Mouse (Mus musculus): ENCODE results near the gene Akap13. TPM values are rescaled to one million over a fixed set of nuclear protein-coding genes. Genes with fewer than 3 reads are reported as not detected.

Akap13 gene
- polyA plus RNA-seq, 1 experiment = 51.8 TPM

GRCm38 (mm10) chr7:75474564-75475150, 19.3 kb downstream of the Akap13 start:
- TF ChIP-seq POLR2A (IDR thresholded peaks at IDR 0.05; ENCODE audit: low read depth, low read length) = no peak
- no peak for TF ChIP-seq CTCF (IDR thresholded peaks at IDR 0.05; ENCODE audit: borderline replicate concordance, insufficient read depth, low read length)
- H3K4me1 ChIP-seq (ENCODE audit: control insufficient read depth, insufficient read depth, low read length) = no peaks in the 10 kb centered on the region
- H3K27ac ChIP-seq (ENCODE audit: insufficient read depth, low read length) = no peak overlapping the region
- H3K4me3 ChIP-seq (ENCODE audit: insufficient read depth, low read length) = no peak overlapping the region

GRCm38 (mm10) chr7:75478060-75478459, 22.7 kb downstream of the Akap13 start:
- H3K4me3 ChIP-seq (ENCODE audit: insufficient read depth, low read length) = no peak overlapping the region
- no peaks in the 10 kb centered on the region for H3K4me1 ChIP-seq (ENCODE audit: control insufficient read depth, insufficient read depth, low read length)
- H3K27ac ChIP-seq (ENCODE audit: insufficient read depth, low read length) = no peak overlapping the region
- TF ChIP-seq POLR2A (IDR thresholded peaks at IDR 0.05; ENCODE audit: low read depth, low read length) (no peak), CTCF (IDR thresholded peaks at IDR 0.05; ENCODE audit: borderline replicate concordance, insufficient read depth, low read length) (no peak)

- Histone ChIP-seq H3K4me3 (ENCODE audit: insufficient read depth, low read length) (no peak overlapping the region), H3K4me1 (ENCODE audit: control insufficient read depth, insufficient read depth, low read length) (no peaks in the 10 kb centered on the region), H3K27ac (ENCODE audit: insufficient read depth, low read length) (no peak overlapping the region)
- no peak for TF ChIP-seq CTCF (IDR thresholded peaks at IDR 0.05; ENCODE audit: borderline replicate concordance, insufficient read depth, low read length)
- TF ChIP-seq POLR2A (IDR thresholded peaks at IDR 0.05; ENCODE audit: low read depth, low read length) = no peak
These were observed 25.5 kb downstream of the Akap13 start for GRCm38 (mm10) chr7:75480721-75481426.

- H3K4me1 ChIP-seq (ENCODE audit: control insufficient read depth, insufficient read depth, low read length) = no peaks in the 10 kb centered on the region
- H3K4me3 ChIP-seq (ENCODE audit: insufficient read depth, low read length) = no peak overlapping the region
- TF ChIP-seq POLR2A (IDR thresholded peaks at IDR 0.05; ENCODE audit: low read depth, low read length) (no peak), CTCF (IDR thresholded peaks at IDR 0.05; ENCODE audit: borderline replicate concordance, insufficient read depth, low read length) (no peak)
- no peak overlapping the region for H3K27ac ChIP-seq (ENCODE audit: insufficient read depth, low read length)
These were observed 30.7 kb downstream of the Akap13 start for GRCm38 (mm10) chr7:75486031-75486430.

GRCm38 (mm10) chr7:75495941-75496441, 40.7 kb downstream of the Akap13 start:
- no peak overlapping the region for H3K27ac ChIP-seq (ENCODE audit: insufficient read depth, low read length)
- TF ChIP-seq CTCF (IDR thresholded peaks at IDR 0.05; ENCODE audit: borderline replicate concordance, insufficient read depth, low read length) (no peak), POLR2A (IDR thresholded peaks at IDR 0.05; ENCODE audit: low read depth, low read length) (no peak)
- no peak overlapping the region for H3K4me3 ChIP-seq (ENCODE audit: insufficient read depth, low read length)
- no peaks in the 10 kb centered on the region for H3K4me1 ChIP-seq (ENCODE audit: control insufficient read depth, insufficient read depth, low read length)

- TF ChIP-seq POLR2A (IDR thresholded peaks at IDR 0.05; ENCODE audit: low read depth, low read length) = no peak
- TF ChIP-seq CTCF (IDR thresholded peaks at IDR 0.05; ENCODE audit: borderline replicate concordance, insufficient read depth, low read length) = no peak
- H3K27ac ChIP-seq (ENCODE audit: insufficient read depth, low read length) = no peak overlapping the region
- H3K4me3 ChIP-seq (ENCODE audit: insufficient read depth, low read length) = no peak overlapping the region
- no peaks in the 10 kb centered on the region for H3K4me1 ChIP-seq (ENCODE audit: control insufficient read depth, insufficient read depth, low read length)
These were observed 43.3 kb downstream of the Akap13 start for GRCm38 (mm10) chr7:75498627-75499026.

- Histone ChIP-seq H3K4me1 (ENCODE audit: control insufficient read depth, insufficient read depth, low read length) (no peaks in the 10 kb centered on the region), H3K27ac (ENCODE audit: insufficient read depth, low read length) (no peak overlapping the region), H3K4me3 (ENCODE audit: insufficient read depth, low read length) (no peak overlapping the region)
- TF ChIP-seq CTCF (IDR thresholded peaks at IDR 0.05; ENCODE audit: borderline replicate concordance, insufficient read depth, low read length) (no peak), POLR2A (IDR thresholded peaks at IDR 0.05; ENCODE audit: low read depth, low read length) (no peak)
These were observed 43.9 kb downstream of the Akap13 start for GRCm38 (mm10) chr7:75499271-75499670.

- no peak overlapping the region for H3K27ac ChIP-seq (ENCODE audit: insufficient read depth, low read length)
- TF ChIP-seq CTCF (IDR thresholded peaks at IDR 0.05; ENCODE audit: borderline replicate concordance, insufficient read depth, low read length) (no peak), POLR2A (IDR thresholded peaks at IDR 0.05; ENCODE audit: low read depth, low read length) (no peak)
- no peaks in the 10 kb centered on the region for H3K4me1 ChIP-seq (ENCODE audit: control insufficient read depth, insufficient read depth, low read length)
- no peak overlapping the region for H3K4me3 ChIP-seq (ENCODE audit: insufficient read depth, low read length)
These were observed 44.8 kb downstream of the Akap13 start for GRCm38 (mm10) chr7:75500164-75500563.

- no peak for TF ChIP-seq POLR2A (IDR thresholded peaks at IDR 0.05; ENCODE audit: low read depth, low read length)
- no peak for TF ChIP-seq CTCF (IDR thresholded peaks at IDR 0.05; ENCODE audit: borderline replicate concordance, insufficient read depth, low read length)
- H3K27ac ChIP-seq (ENCODE audit: insufficient read depth, low read length) = no peak overlapping the region
- no peaks in the 10 kb centered on the region for H3K4me1 ChIP-seq (ENCODE audit: control insufficient read depth, insufficient read depth, low read length)
- H3K4me3 ChIP-seq (ENCODE audit: insufficient read depth, low read length) = no peak overlapping the region
These were observed 45.5 kb downstream of the Akap13 start for GRCm38 (mm10) chr7:75500793-75501192.

- TF ChIP-seq POLR2A (IDR thresholded peaks at IDR 0.05; ENCODE audit: low read depth, low read length) (no peak), CTCF (IDR thresholded peaks at IDR 0.05; ENCODE audit: borderline replicate concordance, insufficient read depth, low read length) (no peak)
- H3K4me1 ChIP-seq (ENCODE audit: control insufficient read depth, insufficient read depth, low read length) = no peaks in the 10 kb centered on the region
- no peak overlapping the region for H3K27ac ChIP-seq (ENCODE audit: insufficient read depth, low read length)
- H3K4me3 ChIP-seq (ENCODE audit: insufficient read depth, low read length) = no peak overlapping the region
These were observed 49.2 kb downstream of the Akap13 start for GRCm38 (mm10) chr7:75504524-75504923.
